Mouse (Mus musculus) stomach, embryonic 14.5 days (tissue): ENCODE measurements around the gene Fndc3b. TPM values are rescaled to one million over a fixed set of nuclear protein-coding genes. Genes with fewer than 3 reads are reported as not detected.
A peak's percentile ranks its signal among the peaks of the same experiment; 100 is the strongest.

Source experiments
- ATAC-seq: fragments of 200-750 bp; cut with Nextera tagmentation; 2 replicates; pipeline ENCODE4 v1.8.0; 2017; ENCODE audit warnings: low read depth, moderate TSS enrichment; ENCODE audit not compliant: insufficient number of reproducible peaks, insufficient read depth, low FRiP score
- H3K27ac ChIP-seq: fragments of 300-500 bp; sonication (generic); 2 replicates; pipeline ENCODE4 v1.5.1; 2014; ENCODE audit warnings: mild to moderate bottlenecking, low read length, moderate library complexity, mixed read lengths
- H3K27me3 ChIP-seq: fragments of 300-500 bp; sonication (generic); 2 replicates; pipeline ENCODE4 v1.6.1; 2014; ENCODE audit warnings: low read length, control low read depth, mixed read lengths; ENCODE audit not compliant: control insufficient read depth, insufficient read depth
- H3K36me3 ChIP-seq: fragments of 300-500 bp; sonication (generic); 2 replicates; pipeline ENCODE4 v1.6.1; 2014; ENCODE audit warnings: mild to moderate bottlenecking, control low read depth, low read length, moderate library complexity, mixed read lengths; ENCODE audit not compliant: control insufficient read depth, insufficient read depth
- H3K4me1 ChIP-seq: fragments of 300-500 bp; sonication (generic); 2 replicates; pipeline ENCODE4 v1.6.1; 2014; ENCODE audit warnings: low read length, control low read depth, mixed read lengths; ENCODE audit not compliant: control insufficient read depth, insufficient read depth
- H3K4me2 ChIP-seq: fragments of 300-500 bp; sonication (generic); replicated peaks from 2 replicates; pipeline ENCODE4 v1.6.1; 2014; ENCODE audit warnings: low read depth, low read length, control low read depth
- H3K4me3 ChIP-seq: fragments of 300-500 bp; sonication (generic); 2 replicates; pipeline ENCODE4 v1.5.1; 2014; ENCODE audit warnings: low read depth, low read length, control low read depth
- H3K9ac ChIP-seq: fragments of 300-500 bp; sonication (generic); replicated peaks from 2 replicates; pipeline ENCODE4 v1.6.1; 2014; ENCODE audit warnings: low read depth, mild to moderate bottlenecking, control low read depth, low read length, moderate library complexity, mixed read lengths
- H3K9me3 ChIP-seq: fragments of 300-500 bp; sonication (generic); 2 replicates; pipeline ENCODE4 v1.6.1; 2016; ENCODE audit warnings: low read depth, low read length, control low read depth; ENCODE audit not compliant: control insufficient read depth
- WGBS: fragments of 180-500 bp; shearing (Covaris S2); extraction: QIAGEN DNeasy Blood & Tissue Kit; methylation state at CpG from one replicate; pipeline ENCODE4 v1.1.7; 2014; 5-methylcytosine and 5-hydroxymethylcytosine counted together
- polyA plus RNA-seq: library from polyadenylated mRNA; unstranded; fragments of >200 nt; fragmentation: Nextera tagmentation; extraction: Ambion mirVana; gene quantifications from 2 replicates; pipeline ENCODE4 v1.2.1, GENCODE M21; 2014

Fndc3b gene
- polyA plus RNA-seq, 1 experiment from 2014 or later, result 33.3 TPM

DNA sequence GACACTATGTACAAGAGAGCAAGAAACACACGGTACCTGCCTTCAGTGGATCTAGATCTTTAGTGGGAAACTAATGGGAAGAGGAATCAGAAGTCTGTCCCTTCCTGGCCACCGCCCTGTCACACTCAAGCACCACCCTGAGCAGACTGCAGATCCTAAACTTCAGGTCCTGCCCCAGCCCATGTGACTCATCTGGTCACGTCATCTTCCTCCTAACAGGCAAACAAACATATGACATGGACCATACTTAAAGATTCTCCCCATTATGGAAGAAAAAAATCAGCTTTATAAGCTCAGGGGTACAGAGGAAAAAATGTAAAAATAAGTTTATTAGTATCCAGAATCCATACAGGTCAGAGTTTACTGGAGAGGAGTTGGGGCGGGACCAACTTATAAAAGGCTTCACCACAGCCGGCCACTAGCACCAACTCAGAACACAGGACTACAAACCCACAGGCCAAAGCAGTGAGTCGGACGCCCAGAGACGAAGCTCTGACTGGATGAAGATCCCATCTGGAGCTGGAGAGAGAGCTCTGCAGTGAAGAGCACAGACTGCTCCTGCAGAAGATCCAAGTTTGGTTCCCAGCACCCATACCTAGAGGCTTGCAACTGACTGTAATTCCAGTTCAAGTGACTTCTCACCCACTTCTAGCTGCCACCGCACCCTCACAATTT is 19.5 kb downstream of the Fndc3b start:
- Histone ChIP-seq H3K4me3 (no peak overlapping the region), H3K27me3 (no peaks in the 10 kb centered on the region), H3K4me1 (peaks cover 35% of the 10 kb centered on the region), H3K9ac (no peak overlapping the region), H3K36me3 (no peaks in the 10 kb centered on the region), H3K27ac (no peak overlapping the region), H3K9me3 (no peaks in the 10 kb centered on the region; the same call in 1 of the 2 replicates), H3K4me2 (no peak overlapping the region)
- no peak for ATAC-seq
- 83% methylated on average over 9 of the region's 9 CpGs for WGBS

DNA sequence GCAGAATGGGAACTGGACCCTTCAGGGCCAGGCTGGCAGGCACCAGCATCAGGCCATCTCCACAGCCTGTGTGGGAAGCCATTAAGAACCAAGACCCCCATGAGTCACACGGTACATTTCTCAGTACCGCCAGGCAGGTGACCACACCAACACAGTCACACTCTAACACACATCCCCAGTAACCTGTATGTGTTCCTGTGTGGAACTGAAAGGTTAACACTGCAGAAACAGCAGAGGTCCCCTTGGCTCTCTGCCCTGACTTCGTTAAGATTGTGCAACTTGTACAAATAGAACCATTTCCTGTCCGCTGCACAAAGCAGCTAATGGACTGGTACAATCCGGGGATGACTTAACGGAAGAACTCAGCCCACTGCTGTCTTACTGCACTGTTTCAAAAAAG is 21.1 kb downstream of the Fndc3b start:
- peaks cover 39% of the 10 kb centered on the region for H3K4me1 ChIP-seq
- peak; percentile 35 for ATAC-seq
- H3K36me3 ChIP-seq, result no peaks in the 10 kb centered on the region

DNA sequence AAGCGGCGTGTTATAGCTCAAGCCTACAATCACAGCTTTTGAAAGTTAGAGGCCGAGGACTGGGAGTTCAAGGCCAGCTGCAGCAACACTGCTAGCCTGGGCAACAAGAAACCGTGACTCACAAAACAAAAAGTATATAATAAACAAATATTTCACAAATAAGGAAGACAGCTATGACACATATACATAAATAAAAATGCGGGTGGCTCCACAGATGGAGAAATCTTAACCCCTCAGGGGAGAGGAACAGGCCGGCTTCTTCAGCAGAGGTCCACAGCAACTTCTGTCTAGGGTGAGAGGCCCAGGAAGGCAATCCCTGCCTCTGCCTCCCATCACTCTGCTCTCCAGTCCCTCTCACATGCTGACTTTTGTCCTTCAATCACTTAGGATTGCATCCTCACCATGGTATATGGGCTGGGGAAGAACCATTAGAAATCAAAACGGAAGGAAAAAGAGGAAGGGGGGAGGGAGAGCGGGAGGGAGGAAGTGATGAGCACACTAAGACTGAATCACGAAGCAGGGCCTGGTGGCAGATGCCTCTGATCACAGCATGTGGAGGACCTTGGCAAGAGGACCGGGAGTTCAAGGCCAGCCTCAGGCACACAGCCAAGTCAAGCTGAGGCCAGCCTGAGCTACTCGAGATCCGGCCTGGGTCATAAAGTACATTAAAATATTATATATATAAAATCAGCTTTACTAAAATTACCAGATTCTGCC is 21.8 kb downstream of the Fndc3b start:
- no peak for ATAC-seq

More for the DNA sequence above, 21.1 kb downstream of the Fndc3b start:
- Histone ChIP-seq H3K4me3 (no peak overlapping the region), H3K9ac (no peak overlapping the region), H3K27me3 (no peaks in the 10 kb centered on the region), H3K9me3 (no peaks in the 10 kb centered on the region; the same call in 1 of the 2 replicates), H3K4me2 (0 out of 2 replicates have a peak overlapping the region, but pooled peaks have one; percentile 7), H3K27ac (peak overlapping the region; percentile 80)
- 46% methylated on average over 6 of the region's 6 CpGs for WGBS

GRCm38 (mm10) chr3:27686732-27687491 is 24.2 kb downstream of the Fndc3b start:
- Histone ChIP-seq H3K27me3 (no peaks in the 10 kb centered on the region), H3K9me3 (no peaks in the 10 kb centered on the region; the same call in 1 of the 2 replicates), H3K27ac (no peak overlapping the region), H3K4me1 (peaks cover 33% of the 10 kb centered on the region), H3K36me3 (peaks cover 5% of the 10 kb centered on the region; the same call in 1 of the 2 replicates), H3K4me2 (no peak overlapping the region), H3K9ac (no peak overlapping the region), H3K4me3 (no peak overlapping the region)
- WGBS, result 58% methylated on average over 19 of the region's 19 CpGs
- ATAC-seq, result peak; percentile 37; the same call in 1 of the 2 replicates

More for the DNA sequence above, 21.8 kb downstream of the Fndc3b start:
- H3K4me1 ChIP-seq, result peaks cover 36% of the 10 kb centered on the region
- H3K27ac ChIP-seq, result peak overlapping the region; percentile 80
- 72% methylated on average over 12 of the region's 12 CpGs for WGBS
- no peak overlapping the region for H3K4me2 ChIP-seq
- H3K4me3 ChIP-seq, result no peak overlapping the region
- no peak overlapping the region for H3K9ac ChIP-seq
- no peaks in the 10 kb centered on the region for H3K36me3 ChIP-seq
- no peaks in the 10 kb centered on the region; the same call in 1 of the 2 replicates for H3K9me3 ChIP-seq
- H3K27me3 ChIP-seq, result no peaks in the 10 kb centered on the region

DNA sequence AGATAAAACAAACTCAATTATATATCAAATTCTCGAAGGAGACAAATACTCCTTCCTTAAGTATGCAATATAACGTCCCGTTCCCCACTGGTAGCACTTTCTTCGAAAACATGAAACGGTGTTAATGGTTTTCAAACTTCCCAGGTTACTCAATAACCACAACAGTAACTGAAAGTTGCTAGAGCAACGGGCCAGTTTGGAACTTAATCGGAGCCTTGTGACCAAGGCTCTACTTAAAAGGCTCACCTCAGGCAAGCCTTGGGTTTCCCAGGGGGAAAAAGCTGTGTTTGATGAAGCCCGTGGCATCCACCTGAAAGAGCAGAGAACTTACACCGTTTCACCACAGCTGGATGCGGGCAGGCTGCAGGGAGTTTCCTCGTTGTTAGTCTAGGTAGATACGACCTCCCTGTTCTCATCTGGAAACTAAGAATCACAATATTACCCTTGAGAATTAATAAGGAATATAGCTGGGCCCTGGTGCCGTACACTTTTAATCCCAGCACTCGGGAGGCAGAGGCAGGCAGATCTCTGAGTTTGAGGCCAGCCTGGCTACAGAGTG is 25.4 kb downstream of the Fndc3b start:
- H3K4me1 ChIP-seq, result peaks cover 26% of the 10 kb centered on the region
- no peaks in the 10 kb centered on the region for H3K27me3 ChIP-seq
- 86% methylated on average over 14 of the region's 14 CpGs for WGBS
- ATAC-seq, result no peak
- H3K4me3 ChIP-seq, result no peak overlapping the region
- H3K36me3 ChIP-seq, result peaks cover 5% of the 10 kb centered on the region; the same call in 1 of the 2 replicates
- H3K9me3 ChIP-seq, result no peaks in the 10 kb centered on the region; the same call in 1 of the 2 replicates
- H3K4me2 ChIP-seq, result no peak overlapping the region
- no peak overlapping the region for H3K27ac ChIP-seq
- no peak overlapping the region for H3K9ac ChIP-seq

GRCm38 (mm10) chr3:27685134-27685533 is 26.0 kb downstream of the Fndc3b start:
- H3K4me1 ChIP-seq, result peaks cover 20% of the 10 kb centered on the region
- no peak overlapping the region for H3K4me3 ChIP-seq
- H3K9ac ChIP-seq, result no peak overlapping the region
- peaks cover 5% of the 10 kb centered on the region; the same call in 1 of the 2 replicates for H3K36me3 ChIP-seq
- no peak overlapping the region for H3K27ac ChIP-seq
- no peaks in the 10 kb centered on the region for H3K27me3 ChIP-seq
- no peaks in the 10 kb centered on the region; the same call in 1 of the 2 replicates for H3K9me3 ChIP-seq
- no peak overlapping the region for H3K4me2 ChIP-seq
- WGBS, result 74% methylated on average over 6 of the region's 6 CpGs
- ATAC-seq, result no peak

DNA sequence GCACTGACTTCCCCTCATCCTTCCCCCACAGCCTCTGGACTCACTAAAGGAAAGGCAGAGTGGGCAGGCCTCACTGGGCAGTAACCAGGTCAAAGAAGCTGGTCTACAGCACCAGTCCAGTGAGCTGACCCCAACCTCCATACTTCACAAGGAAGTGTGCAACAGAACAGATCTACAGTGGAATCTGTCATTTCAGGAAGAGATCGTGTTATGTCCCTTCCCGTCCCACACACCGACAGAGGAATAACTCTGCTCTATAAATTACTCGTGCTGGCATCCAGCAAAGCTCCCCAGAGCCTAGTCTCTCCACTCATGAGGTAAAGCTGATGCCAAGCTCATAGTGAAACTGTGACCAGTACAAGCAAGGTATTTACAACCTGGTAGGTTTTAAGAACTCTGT is 27.7 kb downstream of the Fndc3b start:
- no peak for ATAC-seq
- no peak overlapping the region for H3K9ac ChIP-seq
- no peak overlapping the region for H3K27ac ChIP-seq
- no peak overlapping the region for H3K4me3 ChIP-seq
- no peaks in the 10 kb centered on the region for H3K27me3 ChIP-seq
- H3K4me2 ChIP-seq, result no peak overlapping the region
- H3K4me1 ChIP-seq, result peaks cover 12% of the 10 kb centered on the region
- no peaks in the 10 kb centered on the region; the same call in 1 of the 2 replicates for H3K9me3 ChIP-seq
- 65% methylated on average over 4 of the region's 4 CpGs for WGBS
- H3K36me3 ChIP-seq, result peaks cover 5% of the 10 kb centered on the region; the same call in 1 of the 2 replicates

- no peak for ATAC-seq
- H3K36me3 ChIP-seq, result peaks cover 5% of the 10 kb centered on the region; the same call in 1 of the 2 replicates
- 0 out of 2 replicates have a peak, but pooled peaks cover 3% of the 10 kb centered on the region for H3K4me1 ChIP-seq
- 63% methylated on average over 6 of the region's 6 CpGs for WGBS
- H3K27me3 ChIP-seq, result no peaks in the 10 kb centered on the region
- H3K27ac ChIP-seq, result no peak overlapping the region
- no peak overlapping the region for H3K4me2 ChIP-seq
- no peaks in the 10 kb centered on the region for H3K9me3 ChIP-seq
- H3K9ac ChIP-seq, result no peak overlapping the region
- H3K4me3 ChIP-seq, result no peak overlapping the region
Measured at GRCm38 (mm10) chr3:27677574-27677973, 33.5 kb downstream of the Fndc3b start.
